Mouse (Mus musculus): ENCODE measurements around the gene Pus10. TPM values are rescaled to one million over a fixed set of nuclear protein-coding genes. Genes with fewer than 3 reads are reported as not detected.

The Pus10 gene
- 11.7 and 13.0 TPM in 2 replicates for polyA plus RNA-seq (2014; fragmentation: Nextera tagmentation; extraction: Ambion mirVana)

GRCm38 (mm10) chr11:23665311-23665786 lies at the start of gene Pus10:
Gene Pus10 (plus strand): TSS chr11:23665674.
- H3K36me3 ChIP-seq (replicated peaks; ENCODE audit: control insufficient read depth, insufficient read depth): peaks cover 6% of the 10 kb centered on the region; the same call in 1 of the 2 replicates
- peak within 1 kb of the TSS; percentile 80 for H3K4me2 ChIP-seq (replicated peaks)
- whole genome bisulfite sequencing: under 1% methylated on average over 40 of the region's 40 CpGs
- peak; percentile 30 for DNase-seq (ENCODE audit: low spot score)
- peak within 1 kb of the TSS; percentile 84 for H3K9ac ChIP-seq
- peak within 1 kb of the TSS; percentile 96 for H3K27ac ChIP-seq
- H3K4me3 ChIP-seq (replicated peaks; ENCODE audit: low read length): peak within 1 kb of the TSS; percentile 81
- H3K9me3 ChIP-seq (ENCODE audit: control insufficient read depth, low read length): no peaks in the 10 kb centered on the region
- H3K27me3 ChIP-seq (ENCODE audit: control insufficient read depth, insufficient read depth, low read length): no peaks in the 10 kb centered on the region
- ATAC-seq (ENCODE audit: low FRiP score): peak; percentile 61
- peaks cover 16% of the 10 kb centered on the region for H3K4me1 ChIP-seq (replicated peaks; ENCODE audit: control insufficient read depth, insufficient read depth, low read length)

DNA sequence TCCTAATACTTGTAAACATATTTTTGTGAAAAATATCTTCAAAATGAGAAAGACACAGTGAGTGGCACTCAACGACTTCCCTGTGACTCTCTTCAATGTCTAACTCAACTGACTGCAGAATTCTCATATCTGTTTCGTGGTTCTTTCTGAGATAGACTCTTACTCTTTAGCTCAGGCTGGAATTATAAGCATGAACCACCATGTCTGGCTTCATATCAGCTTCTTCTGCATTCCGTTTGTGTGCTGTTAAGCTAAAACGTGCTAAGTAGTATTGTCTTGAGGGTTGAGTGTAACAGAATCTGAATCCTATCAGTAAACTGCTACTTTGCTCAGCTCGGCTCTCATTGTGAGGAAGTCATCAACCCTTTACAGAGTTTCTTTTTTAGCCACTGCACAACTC lies 46.5 kb upstream of the Pus10 start:
- Histone ChIP-seq H3K4me1 (replicated peaks; ENCODE audit: control insufficient read depth, insufficient read depth, low read length) (no peaks in the 10 kb centered on the region), H3K4me2 (replicated peaks) (no peak overlapping the region), H3K36me3 (replicated peaks; ENCODE audit: control insufficient read depth, insufficient read depth) (peaks cover 66% of the 10 kb centered on the region), H3K9ac (no peak overlapping the region), H3K27ac (no peak overlapping the region), H3K9me3 (ENCODE audit: control insufficient read depth, low read length) (no peaks in the 10 kb centered on the region), H3K4me3 (replicated peaks; ENCODE audit: low read length) (no peak overlapping the region), H3K27me3 (ENCODE audit: control insufficient read depth, insufficient read depth, low read length) (no peaks in the 10 kb centered on the region)
- WGBS: 89% methylated on average over 5 of the region's 5 CpGs
- no peak for ATAC-seq (ENCODE audit: low FRiP score)
- DNase-seq (ENCODE audit: low spot score): no peak

DNA sequence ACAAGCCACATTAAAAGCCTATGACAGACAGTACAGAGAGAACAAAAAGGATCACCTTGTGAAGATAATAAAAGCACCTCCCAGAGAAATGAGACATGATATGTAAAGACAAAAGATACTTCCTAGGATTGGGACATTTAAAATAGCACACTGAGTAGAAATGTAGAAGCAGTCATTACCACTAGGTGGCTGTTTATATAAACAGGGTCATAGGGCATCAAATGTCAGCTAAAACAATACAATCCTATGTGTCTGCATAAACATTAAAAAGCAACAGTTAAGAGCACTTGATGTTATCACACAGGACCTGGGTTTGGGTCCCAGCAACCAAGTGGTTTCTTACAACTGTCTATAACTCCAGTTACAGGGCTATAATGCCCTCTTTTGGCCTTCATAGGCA lies 34.8 kb upstream of the Pus10 start:
- H3K36me3 ChIP-seq (replicated peaks; ENCODE audit: control insufficient read depth, insufficient read depth): peaks cover 25% of the 10 kb centered on the region
- ATAC-seq (ENCODE audit: low FRiP score) (no peak), DNase-seq (ENCODE audit: low spot score) (no peak)
- no peaks in the 10 kb centered on the region for H3K9me3 ChIP-seq (ENCODE audit: control insufficient read depth, low read length)
- H3K27me3 ChIP-seq (ENCODE audit: control insufficient read depth, insufficient read depth, low read length): no peaks in the 10 kb centered on the region
- H3K4me3 ChIP-seq (replicated peaks; ENCODE audit: low read length): no peak overlapping the region
- no peak overlapping the region for H3K27ac ChIP-seq
- peak overlapping the region; percentile 2; the same call in 1 of the 2 replicates for H3K4me2 ChIP-seq (replicated peaks)
- H3K9ac ChIP-seq: no peak overlapping the region
- peaks cover 20% of the 10 kb centered on the region; the same call in 1 of the 2 replicates for H3K4me1 ChIP-seq (replicated peaks; ENCODE audit: control insufficient read depth, insufficient read depth, low read length)

- Histone ChIP-seq H3K4me2 (replicated peaks) (peak within 1 kb of the TSS; percentile 73), H3K4me1 (replicated peaks; ENCODE audit: control insufficient read depth, insufficient read depth, low read length) (peaks cover 20% of the 10 kb centered on the region; the same call in 1 of the 2 replicates), H3K4me3 (replicated peaks; ENCODE audit: low read length) (peak within 1 kb of the TSS; percentile 71), H3K27me3 (ENCODE audit: control insufficient read depth, insufficient read depth, low read length) (no peaks in the 10 kb centered on the region), H3K9me3 (ENCODE audit: control insufficient read depth, low read length) (no peaks in the 10 kb centered on the region), H3K27ac (peak within 1 kb of the TSS; percentile 97), H3K36me3 (replicated peaks; ENCODE audit: control insufficient read depth, insufficient read depth) (peaks cover 13% of the 10 kb centered on the region; the same call in 1 of the 2 replicates), H3K9ac (peak within 1 kb of the TSS; percentile 99)
- ATAC-seq (ENCODE audit: low FRiP score): peak; percentile 100
- peak; percentile 94 for DNase-seq (ENCODE audit: low spot score)
- WGBS: 1% methylated on average over 60 of the region's 103 CpGs
These were observed 32.3 kb upstream of the Pus10 start, which contains the start of gene 0610010F05Rik for GRCm38 (mm10) chr11:23632945-23633878. Gene 0610010F05Rik (minus strand): TSS chr11:23633639.

DNA sequence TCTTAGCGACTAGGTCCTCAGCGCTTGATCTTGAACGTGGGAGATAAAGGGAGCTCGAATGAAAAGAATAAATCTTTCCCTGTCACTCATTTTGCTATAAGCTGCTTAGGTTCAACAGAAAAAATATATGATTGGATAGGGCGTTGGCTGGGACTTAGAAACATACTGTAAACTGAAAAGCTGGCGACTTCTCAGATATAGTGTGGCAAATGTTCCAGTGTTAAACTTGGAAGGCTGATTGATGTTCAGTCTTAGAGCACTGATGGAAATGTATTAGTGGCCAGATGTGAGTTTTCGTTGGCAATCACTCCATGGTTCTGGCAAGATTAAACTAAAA lies 31.6 kb upstream of the Pus10 start:
- Histone ChIP-seq H3K9ac (peak overlapping the region; percentile 99), H3K4me2 (replicated peaks) (peak overlapping the region; percentile 73), H3K27me3 (ENCODE audit: control insufficient read depth, insufficient read depth, low read length) (no peaks in the 10 kb centered on the region), H3K36me3 (replicated peaks; ENCODE audit: control insufficient read depth, insufficient read depth) (peaks cover 8% of the 10 kb centered on the region; the same call in 1 of the 2 replicates), H3K27ac (peak overlapping the region; percentile 97), H3K4me1 (replicated peaks; ENCODE audit: control insufficient read depth, insufficient read depth, low read length) (peaks cover 20% of the 10 kb centered on the region; the same call in 1 of the 2 replicates), H3K9me3 (ENCODE audit: control insufficient read depth, low read length) (no peaks in the 10 kb centered on the region), H3K4me3 (replicated peaks; ENCODE audit: low read length) (peak overlapping the region; percentile 71)
- no peak; the same call in 1 of the 2 replicates for ATAC-seq (ENCODE audit: low FRiP score)
- 12% methylated on average over 7 of the region's 7 CpGs for WGBS
- DNase-seq (ENCODE audit: low spot score): no peak

DNA sequence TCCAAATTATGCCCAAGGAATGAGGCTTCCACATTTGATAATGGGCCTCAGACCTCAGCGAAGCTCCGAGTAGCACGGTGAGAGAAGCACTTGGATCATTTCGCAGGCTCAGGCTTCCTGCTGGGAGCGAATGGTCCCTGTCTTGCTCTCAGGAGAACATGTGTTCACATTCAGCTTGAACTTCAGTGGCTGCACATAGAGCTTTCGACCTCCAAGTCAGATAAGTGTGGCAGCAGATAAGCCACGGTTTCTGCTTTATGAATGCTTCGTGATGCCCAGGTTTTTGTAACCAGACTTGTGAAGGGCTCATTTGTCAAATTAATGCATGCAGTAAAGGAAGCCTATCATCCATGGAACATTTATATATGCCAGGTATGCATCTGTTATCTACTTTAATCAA lies 30.9 kb upstream of the Pus10 start:
- H3K4me2 ChIP-seq (replicated peaks): no peak overlapping the region
- H3K27ac ChIP-seq: no peak overlapping the region

DNA sequence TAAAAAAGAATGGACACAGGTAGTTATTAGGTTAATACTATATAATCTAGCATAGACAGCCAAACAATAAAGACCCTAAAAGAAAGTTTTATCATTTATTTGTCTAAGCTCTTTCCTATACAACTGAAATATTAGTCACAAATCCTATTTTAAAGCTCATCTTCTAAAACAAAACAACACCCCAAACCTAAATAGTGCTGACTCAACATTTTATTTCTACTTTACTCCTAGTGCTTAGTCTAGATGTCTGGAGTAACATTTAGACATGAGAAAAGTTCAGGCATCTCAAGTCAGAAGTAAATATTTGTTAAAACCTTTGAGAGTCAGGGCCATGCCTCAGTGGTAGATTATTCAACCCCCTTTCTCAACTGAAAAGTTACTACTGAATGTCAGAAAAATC lies 18.0 kb upstream of the Pus10 start:
- peaks cover 36% of the 10 kb centered on the region for H3K36me3 ChIP-seq (replicated peaks; ENCODE audit: control insufficient read depth, insufficient read depth)
- H3K4me3 ChIP-seq (replicated peaks; ENCODE audit: low read length): no peak overlapping the region
- H3K27ac ChIP-seq: no peak overlapping the region
- no peaks in the 10 kb centered on the region for H3K27me3 ChIP-seq (ENCODE audit: control insufficient read depth, insufficient read depth, low read length)
- ATAC-seq (ENCODE audit: low FRiP score): no peak
- DNase-seq (ENCODE audit: low spot score): no peak
- no peak overlapping the region for H3K9ac ChIP-seq
- H3K4me1 ChIP-seq (replicated peaks; ENCODE audit: control insufficient read depth, insufficient read depth, low read length): no peaks in the 10 kb centered on the region
- H3K4me2 ChIP-seq (replicated peaks): no peak overlapping the region
- no peaks in the 10 kb centered on the region for H3K9me3 ChIP-seq (ENCODE audit: control insufficient read depth, low read length)

More for the DNA sequence above, 30.9 kb upstream of the Pus10 start:
- Histone ChIP-seq H3K36me3 (replicated peaks; ENCODE audit: control insufficient read depth, insufficient read depth) (peaks cover 12% of the 10 kb centered on the region; the same call in 1 of the 2 replicates), H3K4me1 (replicated peaks; ENCODE audit: control insufficient read depth, insufficient read depth, low read length) (peaks cover 20% of the 10 kb centered on the region; the same call in 1 of the 2 replicates), H3K9ac (no peak overlapping the region), H3K9me3 (ENCODE audit: control insufficient read depth, low read length) (no peaks in the 10 kb centered on the region), H3K27me3 (ENCODE audit: control insufficient read depth, insufficient read depth, low read length) (no peaks in the 10 kb centered on the region), H3K4me3 (replicated peaks; ENCODE audit: low read length) (no peak overlapping the region)
- DNase-seq (ENCODE audit: low spot score) (no peak), ATAC-seq (ENCODE audit: low FRiP score) (no peak)
- 62% methylated on average over 8 of the region's 8 CpGs for WGBS

DNA sequence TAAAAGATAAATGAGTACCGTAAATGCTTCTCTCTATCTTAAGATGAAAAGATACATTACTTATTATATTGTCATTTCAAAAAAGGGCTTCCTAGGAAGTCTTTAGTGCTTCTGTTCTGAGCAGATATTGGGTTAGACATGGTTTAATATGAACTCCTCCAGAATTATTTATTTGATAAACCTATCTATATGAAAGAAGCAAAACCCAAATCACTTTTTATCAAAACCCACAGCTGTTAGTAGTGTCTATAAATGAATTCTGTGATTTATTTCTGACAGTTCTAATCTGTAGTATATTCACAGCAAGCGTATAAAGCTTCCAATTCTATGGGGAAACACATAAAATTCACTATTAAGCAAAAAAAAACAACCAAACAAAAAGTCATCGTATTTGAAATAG lies 17.6 kb upstream of the Pus10 start:
- H3K4me1 ChIP-seq (replicated peaks; ENCODE audit: control insufficient read depth, insufficient read depth, low read length): no peaks in the 10 kb centered on the region
- 96% methylated on average over 3 of the region's 3 CpGs for WGBS

GRCm38 (mm10) chr11:23653666-23654065 lies 11.8 kb upstream of the Pus10 start:
- H3K27ac ChIP-seq: no peak overlapping the region
- 62% methylated on average over 3 of the region's 3 CpGs for WGBS
- H3K4me1 ChIP-seq (replicated peaks; ENCODE audit: control insufficient read depth, insufficient read depth, low read length): no peaks in the 10 kb centered on the region
- no peaks in the 10 kb centered on the region for H3K27me3 ChIP-seq (ENCODE audit: control insufficient read depth, insufficient read depth, low read length)
- H3K4me2 ChIP-seq (replicated peaks): no peak overlapping the region
- peaks cover 16% of the 10 kb centered on the region for H3K36me3 ChIP-seq (replicated peaks; ENCODE audit: control insufficient read depth, insufficient read depth)
- H3K9me3 ChIP-seq (ENCODE audit: control insufficient read depth, low read length): no peaks in the 10 kb centered on the region
- no peak overlapping the region for H3K4me3 ChIP-seq (replicated peaks; ENCODE audit: low read length)
- no peak overlapping the region for H3K9ac ChIP-seq
- ATAC-seq (ENCODE audit: low FRiP score): no peak
- no peak for DNase-seq (ENCODE audit: low spot score)

More for the DNA sequence above, 17.6 kb upstream of the Pus10 start:
- DNase-seq (ENCODE audit: low spot score) (no peak), ATAC-seq (ENCODE audit: low FRiP score) (no peak)
- H3K4me3 ChIP-seq (replicated peaks; ENCODE audit: low read length): no peak overlapping the region
- no peaks in the 10 kb centered on the region for H3K9me3 ChIP-seq (ENCODE audit: control insufficient read depth, low read length)
- H3K27ac ChIP-seq: no peak overlapping the region
- no peaks in the 10 kb centered on the region for H3K27me3 ChIP-seq (ENCODE audit: control insufficient read depth, insufficient read depth, low read length)
- H3K4me2 ChIP-seq (replicated peaks): no peak overlapping the region
- no peak overlapping the region for H3K9ac ChIP-seq
- H3K36me3 ChIP-seq (replicated peaks; ENCODE audit: control insufficient read depth, insufficient read depth): peaks cover 36% of the 10 kb centered on the region
